Mouse (Mus musculus): ENCODE measurements at regions not wholly inside any gene's neighbourhood (a gene's known extent, or its start where the extent isn't known, plus 50 kb on each side); places are given as distances from the start of the nearest gene placed in this dataset.

- TF ChIP-seq CTCF (IDR thresholded peaks at IDR 0.05; ENCODE audit: control insufficient read depth, insufficient read depth, insufficient replicate concordance, low read depth, low read length) (no peak), POLR2A (IDR thresholded peaks at IDR 0.05; ENCODE audit: control insufficient read depth, low read depth, low read length) (no peak)
These were observed 124.2 kb upstream of the Htr2a start for GRCm38 (mm10) chr14:74516451-74516850.
